Mouse (Mus musculus): ENCODE measurements around the gene Ncapg2.

DNA sequence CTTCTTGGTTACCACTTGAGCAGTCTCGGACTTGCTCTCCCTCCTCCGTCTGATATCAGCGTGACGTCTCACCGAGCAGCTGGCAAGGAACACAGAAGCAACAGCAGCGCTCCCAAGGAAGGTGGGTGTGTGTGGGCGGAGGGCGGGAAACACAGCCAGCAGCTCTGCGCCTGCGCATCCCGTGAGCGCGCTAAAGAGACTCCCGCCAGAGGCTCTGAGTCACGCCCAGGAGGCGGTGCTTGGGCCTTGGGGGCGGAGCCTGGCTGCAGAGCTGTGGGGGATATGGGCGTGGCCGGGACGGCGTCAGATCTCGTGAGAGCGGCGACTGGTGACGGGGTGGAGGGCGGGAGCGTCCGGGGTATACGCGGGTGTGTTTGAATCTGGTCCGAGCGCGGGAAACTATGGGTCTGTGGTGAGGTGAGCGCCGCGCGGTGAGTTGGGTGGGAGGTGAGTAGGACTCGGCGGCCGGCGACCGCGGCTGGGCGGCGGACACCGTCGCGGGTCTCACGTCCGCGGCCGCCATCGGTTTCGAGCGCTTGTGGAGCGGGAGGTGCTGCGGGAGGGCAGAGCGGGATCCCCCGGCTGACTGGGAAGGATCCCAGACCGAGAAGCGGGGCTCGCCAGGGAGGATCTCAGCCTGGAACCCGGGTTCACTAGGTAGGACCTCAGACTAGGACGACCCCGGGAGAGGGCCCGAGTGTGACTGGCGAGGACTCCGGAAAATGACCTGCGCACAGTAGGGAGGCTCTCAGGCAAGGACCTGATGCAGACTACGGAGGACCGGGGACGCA, at the start of gene Ncapg2:
- no peak for TF ChIP-seq CTCF (IDR thresholded peaks at IDR 0.05; ENCODE audit: low read depth)
- peak; percentile 40; the same call in 1 of the 2 replicates for TF ChIP-seq EP300 (IDR thresholded peaks at IDR 0.05; ENCODE audit: low read depth)

Data from liver, postnatal 0 days (tissue).